Mouse (Mus musculus) urinary bladder, postnatal 10 days (tissue): Measurements from ENCODE around the gene Arf5.

Source experiments
- DNase-seq: peaks from one replicate; pipeline ENCODE4 v3.0.0; 2022; ENCODE audit warnings: low spot score

Gene Arf5

GRCm38 (mm10) chr6:28428290-28428689, 4.9 kb downstream of the Arf5 start, which contains the start of gene Gcc1:
Gene Gcc1 (minus strand): TSS chr6:28428390.
- DNase-seq, result no peak

GRCm38 (mm10) chr6:28429870-28430269, 6.5 kb downstream of the Arf5 start:
- no peak for DNase-seq

- DNase-seq, result no peak
These were observed 7.6 kb downstream of the Arf5 start for GRCm38 (mm10) chr6:28430795-28431537.

GRCm38 (mm10) chr6:28431538-28431855, 8.1 kb downstream of the Arf5 start:
- DNase-seq, result no peak

GRCm38 (mm10) chr6:28447937-28448336, 24.6 kb downstream of the Arf5 start:
- no peak for DNase-seq

- no peak for DNase-seq
These were observed 25.9 kb downstream of the Arf5 start, which contains the start of gene Pax4 for GRCm38 (mm10) chr6:28449253-28449652. Gene Pax4 (minus strand): TSS chr6:28449353.

GRCm38 (mm10) chr6:28450481-28450880, 27.1 kb downstream of the Arf5 start:
- no peak for DNase-seq

GRCm38 (mm10) chr6:28450977-28451376, 27.6 kb downstream of the Arf5 start:
- no peak for DNase-seq

- no peak for DNase-seq
These were observed 35.9 kb downstream of the Arf5 start for GRCm38 (mm10) chr6:28459221-28459668.

- DNase-seq, result no peak
These were observed 37.2 kb downstream of the Arf5 start for GRCm38 (mm10) chr6:28460534-28460933.

GRCm38 (mm10) chr6:28464630-28465029, 41.3 kb downstream of the Arf5 start:
- no peak for DNase-seq

GRCm38 (mm10) chr6:28470017-28470602, 46.8 kb downstream of the Arf5 start:
- no peak for DNase-seq

GRCm38 (mm10) chr6:28470621-28471020, 47.3 kb downstream of the Arf5 start:
- no peak for DNase-seq

GRCm38 (mm10) chr6:28471284-28472035, 48.1 kb downstream of the Arf5 start:
- DNase-seq, result no peak

- no peak for DNase-seq
These were observed 50.9 kb downstream of the Arf5 start for GRCm38 (mm10) chr6:28474211-28474610.

GRCm38 (mm10) chr6:28474839-28475238, 51.5 kb downstream of the Arf5 start, which contains the start of gene Snd1:
Gene Snd1 (plus strand): TSS chr6:28475139.
- DNase-seq, result no peak
